In genomic region chr6:129056237-129056636, GRCm38 (mm10) we compare ENCODE assay signal across 24 mouse cellular contexts. TPM values are rescaled to one million over a fixed set of nuclear protein-coding genes. Genes with fewer than 3 reads are reported as not detected.
DNase-seq lines count a peak whose midpoint lies in the region; ATAC-seq and TF ChIP-seq lines count a peak whose summit lies in the region.
"Had no signal": no experiment of that assay in that cellular context is flagged by ENCODE, and none has a peak within 500 bp of the region (broad histone marks: within the 10 kb centered on the region; RNA-seq: fewer than 3 reads in every experiment).

No protein-coding gene starts in this region.

- H3K27ac ChIP-seq in lung, embryonic 14.5 days (ENCODE audit: low read depth) = peak overlapping the region; percentile 39; the same call in 1 of the 2 replicates
- H3K27ac ChIP-seq in lung, embryonic 16.5 days (ENCODE audit: low read length) = peak overlapping the region; percentile 53
- H3K27ac ChIP-seq: embryonic facial prominence, embryonic 13.5 days; embryonic facial prominence, embryonic 15.5 days; forebrain, embryonic 10.5 days; forebrain, embryonic 12.5 days had no signal

- no peaks in the 10 kb centered on the region for H3K4me1 ChIP-seq in lung, embryonic 14.5 days (ENCODE audit: insufficient read depth)
- peaks cover 3% of the 10 kb centered on the region; the same call in 1 of the 2 replicates for H3K4me1 ChIP-seq in lung, embryonic 16.5 days (replicated peaks; ENCODE audit: control insufficient read depth, insufficient read depth, low read length)
- H3K4me1 ChIP-seq: embryonic facial prominence, embryonic 13.5 days; embryonic facial prominence, embryonic 15.5 days; forebrain, embryonic 10.5 days; forebrain, embryonic 12.5 days had no signal

- H3K9me3 ChIP-seq in lung, embryonic 14.5 days (ENCODE audit: low read depth, low read length) = no peaks in the 10 kb centered on the region
- H3K9me3 ChIP-seq in lung, embryonic 16.5 days (ENCODE audit: control insufficient read depth, low read length) = no peaks in the 10 kb centered on the region
- H3K9me3 ChIP-seq: embryonic facial prominence, embryonic 13.5 days; embryonic facial prominence, embryonic 15.5 days; forebrain, embryonic 10.5 days; forebrain, embryonic 12.5 days had no signal

- H3K27me3 ChIP-seq in lung, embryonic 14.5 days (ENCODE audit: insufficient read depth, low read length) = no peaks in the 10 kb centered on the region
- no peaks in the 10 kb centered on the region for H3K27me3 ChIP-seq in lung, embryonic 16.5 days (ENCODE audit: control insufficient read depth, insufficient read depth, low read depth, low read length)
- H3K27me3 ChIP-seq: embryonic facial prominence, embryonic 13.5 days; embryonic facial prominence, embryonic 15.5 days; forebrain, embryonic 12.5 days had no signal

- H3K9ac ChIP-seq in lung, embryonic 14.5 days = no peak overlapping the region
- no peak overlapping the region for H3K9ac ChIP-seq in lung, embryonic 16.5 days (ENCODE audit: low read length)
- H3K9ac ChIP-seq: embryonic facial prominence, embryonic 13.5 days; embryonic facial prominence, embryonic 15.5 days; forebrain, embryonic 12.5 days had no signal

- ATAC-seq in lung, embryonic 14.5 days (ENCODE audit: insufficient read depth) = peak; percentile 95
- ATAC-seq in lung, embryonic 16.5 days (ENCODE audit: low read depth) = peak; percentile 98
- ATAC-seq: forebrain, embryonic 14.5 days; forebrain, embryonic 16.5 days had no signal

- DNase-seq in lung, embryonic 14.5 days = peak; percentile 84
- no peak for DNase-seq in lung, postnatal 25 days (ENCODE audit: low spot score)
- DNase-seq in lung, postnatal 36 days = no peak
- DNase-seq: adrenal gland, adult 2 months; adrenal gland, postnatal 10 days; adrenal gland, postnatal 25 days; cerebellum, adult 11 months; cerebellum, adult 18-20 months; cerebellum, adult 8-10 months; cerebellum, adult 9-11 months; cerebellum, postnatal 14 days; cerebellum, postnatal 36 days; embryo, embryonic 11 days had no signal

- no peak overlapping the region for H3K4me2 ChIP-seq in lung, embryonic 14.5 days
- H3K4me2 ChIP-seq in lung, embryonic 16.5 days (ENCODE audit: low read depth, low read length) = no peak overlapping the region
- H3K4me2 ChIP-seq: embryonic facial prominence, embryonic 13.5 days; embryonic facial prominence, embryonic 15.5 days; forebrain, embryonic 12.5 days had no signal

- no peak for TF ChIP-seq CTCF in lung, embryonic 14.5 days (IDR thresholded peaks at IDR 0.05; ENCODE audit: low read depth)

- no peak overlapping the region for H3K4me3 ChIP-seq in lung, embryonic 14.5 days (ENCODE audit: low read depth, low read length)
- H3K4me3 ChIP-seq in lung, embryonic 16.5 days (ENCODE audit: low read length) = no peak overlapping the region
- H3K4me3 ChIP-seq: embryonic facial prominence, embryonic 13.5 days; embryonic facial prominence, embryonic 15.5 days; erythroblast, embryonic 14.5 days; forebrain, embryonic 10.5 days; forebrain, embryonic 12.5 days had no signal

- WGBS in lung, embryonic 14.5 days = 36% methylated on average over 3 of the region's 3 CpGs
- WGBS in lung, embryonic 16.5 days = 43% methylated on average over 3 of the region's 3 CpGs

- no peaks in the 10 kb centered on the region for H3K36me3 ChIP-seq in lung, embryonic 14.5 days (ENCODE audit: insufficient read depth)
- no peaks in the 10 kb centered on the region for H3K36me3 ChIP-seq in lung, embryonic 16.5 days (ENCODE audit: control insufficient read depth, insufficient read depth, low read length)
- H3K36me3 ChIP-seq: embryonic facial prominence, embryonic 13.5 days; embryonic facial prominence, embryonic 15.5 days; forebrain, embryonic 10.5 days; forebrain, embryonic 12.5 days had no signal

RNA-seq across cellular contexts. Expression of gene Klrb1f, which starts 10.5 kb away (rescaled TPM):
- 0.21 and 0.47 TPM in 2 replicates for polyA plus RNA-seq in lung, embryonic 14.5 days (2014; fragmentation: Nextera tagmentation; extraction: Ambion mirVana)
- 0.67 and 0.68 TPM in 2 replicates for polyA plus RNA-seq in lung, embryonic 16.5 days (2015; fragmentation: Nextera tagmentation; extraction: Ambion mirVana)
- polyA plus RNA-seq: adrenal gland, adult 2 months; C2C12; erythroblast, embryonic 14.5 days; forebrain, embryonic 10.5 days; forebrain, embryonic 12.5 days had no signal

RNA-seq across cellular contexts. Expression of gene Clec2e, which starts 44.5 kb away (rescaled TPM):
- polyA plus RNA-seq in lung, embryonic 14.5 days (2014; fragmentation: Nextera tagmentation; extraction: Ambion mirVana) = not detected in 2 replicates
- not detected in 2 replicates for polyA plus RNA-seq in lung, embryonic 16.5 days (2015; fragmentation: Nextera tagmentation; extraction: Ambion mirVana)
- polyA plus RNA-seq: adrenal gland, adult 2 months; brain, embryonic 14.5 days; C2C12; embryonic facial prominence, embryonic 11.5 days; embryonic facial prominence, embryonic 13.5 days; embryonic facial prominence, embryonic 15.5 days; erythroblast, embryonic 14.5 days; forebrain, embryonic 10.5 days; forebrain, embryonic 12.5 days; forebrain, embryonic 14.5 days; forebrain, embryonic 16.5 days had no signal
